Mouse (Mus musculus): ENCODE results near the gene Pitpnm1. TPM values are rescaled to one million over a fixed set of nuclear protein-coding genes. Genes with fewer than 3 reads are reported as not detected.

The Pitpnm1 gene
- polyA plus RNA-seq, 1 experiment from 2014 or later, result 113 TPM

- Histone ChIP-seq H3K27me3 (ENCODE audit: control insufficient read depth, insufficient read depth, low read depth, low read length) (no peaks in the 10 kb centered on the region), H3K36me3 (ENCODE audit: control insufficient read depth, insufficient read depth, low read length) (no peaks in the 10 kb centered on the region), H3K9ac (ENCODE audit: low read depth, low read length) (no peak overlapping the region), H3K4me3 (ENCODE audit: low read depth, low read length) (no peak overlapping the region), H3K4me1 (ENCODE audit: control insufficient read depth, insufficient read depth, low read length) (no peaks in the 10 kb centered on the region), H3K9me3 (replicated peaks; ENCODE audit: control insufficient read depth, low read length, poor library complexity, severe bottlenecking) (no peaks in the 10 kb centered on the region), H3K27ac (ENCODE audit: low read length) (no peak overlapping the region), H3K4me2 (ENCODE audit: low read length) (no peak overlapping the region)
- ATAC-seq, result no peak
- 72% methylated on average over 8 of the region's 8 CpGs for WGBS
Observed at GRCm38 (mm10) chr19:4080511-4081009, 19.2 kb upstream of the Pitpnm1 start.

DNA sequence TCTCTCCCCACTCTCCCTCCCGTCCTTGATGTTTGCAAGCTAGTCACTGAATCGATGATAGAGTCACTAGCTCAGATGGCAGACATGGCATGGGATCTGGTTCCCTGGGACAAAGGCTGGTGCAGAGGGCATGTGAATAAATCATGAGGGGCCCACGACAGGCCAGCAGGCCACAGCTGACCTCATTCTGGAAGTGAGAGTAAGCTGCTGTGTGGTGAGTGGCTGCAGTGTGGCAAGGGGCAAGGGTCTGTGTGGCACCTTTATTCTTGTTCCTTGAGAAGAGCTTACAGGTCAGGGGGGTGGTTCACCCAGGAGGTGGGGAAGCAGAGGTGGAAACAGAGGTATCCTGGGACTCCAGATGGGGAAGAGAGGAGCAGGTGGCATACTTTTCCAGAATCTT, 18.4 kb upstream of the Pitpnm1 start, which contains the start of gene Cabp2:
Gene Cabp2 (plus strand): TSS at position 185 of the 400 bp plus-strand sequence.
- WGBS, result 57% methylated on average over 3 of the region's 3 CpGs

DNA sequence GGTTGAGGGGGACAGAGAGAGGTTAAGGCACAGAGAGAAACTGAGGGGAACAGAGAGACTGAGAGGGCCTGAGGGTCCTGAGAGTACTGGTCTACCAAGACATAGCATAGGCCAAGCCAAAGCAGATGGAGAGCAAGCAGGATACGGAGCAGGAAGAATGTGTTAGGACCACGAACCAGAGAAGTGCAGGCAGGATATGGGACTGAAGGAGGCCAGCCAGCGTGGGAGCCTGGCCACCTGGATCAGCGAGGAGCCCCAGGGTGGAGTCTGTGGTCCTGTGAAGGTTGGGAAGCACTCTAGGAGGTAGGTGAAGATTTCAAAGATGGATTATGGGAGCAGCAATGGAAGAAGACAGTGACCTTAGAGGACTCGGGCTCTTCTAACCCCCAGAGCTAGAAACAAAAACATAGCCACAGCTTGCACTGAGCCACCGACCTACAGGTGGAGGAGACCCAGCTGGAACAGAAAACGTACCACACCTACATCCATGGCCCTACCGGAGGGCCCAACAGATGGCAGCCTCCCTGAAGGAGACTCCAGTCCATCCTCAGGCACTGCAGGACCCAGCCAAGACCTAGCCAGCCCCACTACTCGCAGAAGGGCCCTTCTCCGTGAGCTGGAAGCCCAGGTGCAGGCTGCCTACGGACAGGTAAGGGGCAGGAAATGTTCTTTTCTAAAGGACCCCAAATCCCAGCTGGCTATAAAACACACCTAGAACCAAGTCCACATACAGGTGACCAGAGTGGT, 17.4 kb upstream of the Pitpnm1 start:
- WGBS, result 83% methylated on average over 11 of the region's 11 CpGs
- ATAC-seq, result no peak
- Histone ChIP-seq H3K27me3 (ENCODE audit: control insufficient read depth, insufficient read depth, low read depth, low read length) (no peaks in the 10 kb centered on the region), H3K9me3 (replicated peaks; ENCODE audit: control insufficient read depth, low read length, poor library complexity, severe bottlenecking) (no peaks in the 10 kb centered on the region), H3K9ac (ENCODE audit: low read depth, low read length) (no peak overlapping the region), H3K27ac (ENCODE audit: low read length) (no peak overlapping the region), H3K4me3 (ENCODE audit: low read depth, low read length) (no peak overlapping the region), H3K4me1 (ENCODE audit: control insufficient read depth, insufficient read depth, low read length) (no peaks in the 10 kb centered on the region), H3K36me3 (ENCODE audit: control insufficient read depth, insufficient read depth, low read length) (no peaks in the 10 kb centered on the region), H3K4me2 (ENCODE audit: low read length) (no peak overlapping the region)

More for the DNA sequence above, 18.4 kb upstream of the Pitpnm1 start, which contains the start of gene Cabp2:
- no peaks in the 10 kb centered on the region for H3K27me3 ChIP-seq (ENCODE audit: control insufficient read depth, insufficient read depth, low read depth, low read length)
- H3K27ac ChIP-seq (ENCODE audit: low read length), result no peak within 1 kb of the TSS
- no peaks in the 10 kb centered on the region for H3K4me1 ChIP-seq (ENCODE audit: control insufficient read depth, insufficient read depth, low read length)
- no peaks in the 10 kb centered on the region for H3K36me3 ChIP-seq (ENCODE audit: control insufficient read depth, insufficient read depth, low read length)
- ATAC-seq, result no peak
- H3K9ac ChIP-seq (ENCODE audit: low read depth, low read length), result no peak within 1 kb of the TSS
- H3K4me2 ChIP-seq (ENCODE audit: low read length), result no peak within 1 kb of the TSS
- no peak within 1 kb of the TSS for H3K4me3 ChIP-seq (ENCODE audit: low read depth, low read length)
- H3K9me3 ChIP-seq (replicated peaks; ENCODE audit: control insufficient read depth, low read length, poor library complexity, severe bottlenecking), result no peaks in the 10 kb centered on the region

- 77% methylated on average over 7 of the region's 7 CpGs for WGBS
- no peaks in the 10 kb centered on the region for H3K36me3 ChIP-seq (ENCODE audit: control insufficient read depth, insufficient read depth, low read length)
- no peak for ATAC-seq
- H3K9me3 ChIP-seq (replicated peaks; ENCODE audit: control insufficient read depth, low read length, poor library complexity, severe bottlenecking), result no peaks in the 10 kb centered on the region
- H3K4me2 ChIP-seq (ENCODE audit: low read length), result no peak overlapping the region
- no peaks in the 10 kb centered on the region for H3K4me1 ChIP-seq (ENCODE audit: control insufficient read depth, insufficient read depth, low read length)
- no peak overlapping the region for H3K9ac ChIP-seq (ENCODE audit: low read depth, low read length)
- H3K4me3 ChIP-seq (ENCODE audit: low read depth, low read length), result no peak overlapping the region
- H3K27me3 ChIP-seq (ENCODE audit: control insufficient read depth, insufficient read depth, low read depth, low read length), result no peaks in the 10 kb centered on the region
- H3K27ac ChIP-seq (ENCODE audit: low read length), result no peak overlapping the region
Observed at GRCm38 (mm10) chr19:4083316-4083715, 16.5 kb upstream of the Pitpnm1 start.

- WGBS, result 39% methylated on average over 8 of the region's 8 CpGs
- Histone ChIP-seq H3K36me3 (ENCODE audit: control insufficient read depth, insufficient read depth, low read length) (no peaks in the 10 kb centered on the region), H3K4me3 (ENCODE audit: low read depth, low read length) (no peak overlapping the region), H3K27me3 (ENCODE audit: control insufficient read depth, insufficient read depth, low read depth, low read length) (no peaks in the 10 kb centered on the region), H3K9me3 (replicated peaks; ENCODE audit: control insufficient read depth, low read length, poor library complexity, severe bottlenecking) (no peaks in the 10 kb centered on the region), H3K4me2 (ENCODE audit: low read length) (no peak overlapping the region), H3K9ac (ENCODE audit: low read depth, low read length) (no peak overlapping the region), H3K27ac (ENCODE audit: low read length) (no peak overlapping the region), H3K4me1 (ENCODE audit: control insufficient read depth, insufficient read depth, low read length) (no peaks in the 10 kb centered on the region)
- no peak for ATAC-seq
Observed at GRCm38 (mm10) chr19:4083826-4084225, 16.0 kb upstream of the Pitpnm1 start.

DNA sequence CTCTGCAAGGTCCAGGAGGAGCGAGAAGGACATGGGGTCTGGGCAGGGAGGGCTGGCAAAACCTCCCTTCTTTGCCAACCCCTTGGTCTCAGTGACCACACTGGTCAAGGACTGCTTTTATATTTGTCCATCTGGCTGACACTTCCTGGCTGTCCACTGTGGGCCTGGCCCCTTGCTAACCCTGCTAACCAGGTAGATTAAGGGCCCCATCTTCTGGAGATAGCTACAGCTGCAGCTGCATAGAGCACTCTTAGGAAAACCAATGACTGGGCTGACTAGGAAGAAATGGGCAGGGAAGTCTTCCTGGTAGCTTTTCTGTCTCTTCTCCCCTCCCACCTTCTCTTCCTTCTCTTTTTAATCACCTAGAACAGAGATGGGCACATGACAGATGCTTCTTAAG, 14.8 kb upstream of the Pitpnm1 start:
- Histone ChIP-seq H3K9ac (ENCODE audit: low read depth, low read length) (no peak overlapping the region), H3K4me2 (ENCODE audit: low read length) (no peak overlapping the region), H3K36me3 (ENCODE audit: control insufficient read depth, insufficient read depth, low read length) (no peaks in the 10 kb centered on the region), H3K4me3 (ENCODE audit: low read depth, low read length) (no peak overlapping the region), H3K27ac (ENCODE audit: low read length) (no peak overlapping the region), H3K27me3 (ENCODE audit: control insufficient read depth, insufficient read depth, low read depth, low read length) (no peaks in the 10 kb centered on the region), H3K9me3 (replicated peaks; ENCODE audit: control insufficient read depth, low read length, poor library complexity, severe bottlenecking) (no peaks in the 10 kb centered on the region), H3K4me1 (ENCODE audit: control insufficient read depth, insufficient read depth, low read length) (no peaks in the 10 kb centered on the region)
- 92% methylated on average over 1 of the region's 1 CpGs for WGBS
- no peak for ATAC-seq

GRCm38 (mm10) chr19:4086156-4086555, 13.6 kb upstream of the Pitpnm1 start:
- no peak overlapping the region for H3K4me3 ChIP-seq (ENCODE audit: low read depth, low read length)
- no peaks in the 10 kb centered on the region for H3K36me3 ChIP-seq (ENCODE audit: control insufficient read depth, insufficient read depth, low read length)
- no peaks in the 10 kb centered on the region for H3K9me3 ChIP-seq (replicated peaks; ENCODE audit: control insufficient read depth, low read length, poor library complexity, severe bottlenecking)
- WGBS, result 93% methylated on average over 15 of the region's 15 CpGs
- no peak overlapping the region for H3K4me2 ChIP-seq (ENCODE audit: low read length)
- no peaks in the 10 kb centered on the region for H3K27me3 ChIP-seq (ENCODE audit: control insufficient read depth, insufficient read depth, low read depth, low read length)
- H3K4me1 ChIP-seq (ENCODE audit: control insufficient read depth, insufficient read depth, low read length), result no peaks in the 10 kb centered on the region
- no peak for ATAC-seq
- H3K9ac ChIP-seq (ENCODE audit: low read depth, low read length), result no peak overlapping the region
- H3K27ac ChIP-seq (ENCODE audit: low read length), result no peak overlapping the region

DNA sequence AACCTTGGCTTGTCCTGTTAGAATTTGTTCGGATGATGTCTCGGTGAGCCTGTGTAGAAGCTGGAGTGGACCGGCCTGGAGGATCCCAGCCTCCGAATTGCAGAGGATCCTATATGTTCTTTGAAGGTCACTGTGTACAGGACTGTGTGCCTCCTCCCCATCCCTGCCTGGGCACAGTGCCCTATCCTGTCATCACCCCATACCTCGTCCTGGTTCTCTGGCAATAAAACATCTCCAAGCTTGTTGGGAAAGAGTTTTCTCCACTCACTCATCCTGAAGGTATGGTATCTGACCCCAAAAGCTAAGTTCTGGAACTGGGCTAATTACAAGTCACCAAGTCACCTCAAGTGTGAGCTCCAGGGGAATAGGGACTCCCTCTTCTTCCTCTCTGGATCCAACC, 12.7 kb upstream of the Pitpnm1 start:
- Histone ChIP-seq H3K27ac (ENCODE audit: low read length) (no peak overlapping the region), H3K9me3 (replicated peaks; ENCODE audit: control insufficient read depth, low read length, poor library complexity, severe bottlenecking) (no peaks in the 10 kb centered on the region), H3K4me3 (ENCODE audit: low read depth, low read length) (no peak overlapping the region), H3K4me2 (ENCODE audit: low read length) (no peak overlapping the region), H3K4me1 (ENCODE audit: control insufficient read depth, insufficient read depth, low read length) (no peaks in the 10 kb centered on the region), H3K36me3 (ENCODE audit: control insufficient read depth, insufficient read depth, low read length) (no peaks in the 10 kb centered on the region), H3K9ac (ENCODE audit: low read depth, low read length) (no peak overlapping the region), H3K27me3 (ENCODE audit: control insufficient read depth, insufficient read depth, low read depth, low read length) (no peaks in the 10 kb centered on the region)
- no peak for ATAC-seq
- WGBS, result 90% methylated on average over 5 of the region's 5 CpGs

DNA sequence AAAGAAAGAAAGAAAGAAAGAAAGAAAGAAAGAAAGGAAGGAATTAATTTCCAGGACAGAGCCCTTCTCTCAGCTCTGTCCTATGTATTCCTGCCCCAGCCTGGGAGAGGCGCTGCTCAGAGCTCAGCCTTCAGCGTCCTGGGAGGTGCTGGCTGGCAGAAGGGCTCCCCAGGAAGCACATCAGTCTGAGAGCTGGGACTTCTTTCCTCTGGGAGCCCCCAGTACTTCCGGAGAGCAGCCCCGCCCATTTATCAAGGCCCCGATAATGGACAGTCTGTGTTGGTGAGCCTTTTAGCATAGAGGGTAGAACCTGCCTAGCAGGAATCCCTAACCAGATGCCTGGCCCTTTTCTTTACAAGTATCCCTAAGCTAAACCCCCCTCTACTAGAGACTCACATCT, 11.7 kb upstream of the Pitpnm1 start:
- Histone ChIP-seq H3K9ac (ENCODE audit: low read depth, low read length) (no peak overlapping the region), H3K4me1 (ENCODE audit: control insufficient read depth, insufficient read depth, low read length) (no peaks in the 10 kb centered on the region), H3K27me3 (ENCODE audit: control insufficient read depth, insufficient read depth, low read depth, low read length) (no peaks in the 10 kb centered on the region), H3K36me3 (ENCODE audit: control insufficient read depth, insufficient read depth, low read length) (no peaks in the 10 kb centered on the region), H3K27ac (ENCODE audit: low read length) (no peak overlapping the region), H3K9me3 (replicated peaks; ENCODE audit: control insufficient read depth, low read length, poor library complexity, severe bottlenecking) (no peaks in the 10 kb centered on the region), H3K4me3 (ENCODE audit: low read depth, low read length) (no peak overlapping the region), H3K4me2 (ENCODE audit: low read length) (no peak overlapping the region)
- WGBS, result 60% methylated on average over 5 of the region's 5 CpGs
- no peak for ATAC-seq

Data from midbrain, embryonic 16.5 days (tissue).